Mouse (Mus musculus): Measurements from ENCODE around the gene Il1b. TPM values are rescaled to one million over a fixed set of nuclear protein-coding genes. Genes with fewer than 3 reads are reported as not detected.

Il1b gene
- polyA plus RNA-seq, 1 experiment from 2014 or later = 0.42 TPM

GRCm38 (mm10) chr2:129383512-129384271 lies 12.8 kb upstream of the Il1b start:
- no peak overlapping the region for H3K4me3 ChIP-seq (ENCODE audit: low read depth, low read length)
- H3K36me3 ChIP-seq (ENCODE audit: control insufficient read depth, insufficient read depth) = no peaks in the 10 kb centered on the region
- H3K9ac ChIP-seq (ENCODE audit: low read depth, low read length) = no peak overlapping the region
- 69% methylated on average over 8 of the region's 8 CpGs for whole genome bisulfite sequencing (ENCODE audit: insufficient replicate concordance)
- no peak overlapping the region for H3K4me2 ChIP-seq (ENCODE audit: low read depth, low read length)
- peak; percentile 63 for ATAC-seq (ENCODE audit: low read depth)
- no peak overlapping the region for H3K27ac ChIP-seq (ENCODE audit: low read length)
- H3K4me1 ChIP-seq (ENCODE audit: control insufficient read depth, low read depth, low read length) = no peaks in the 10 kb centered on the region
- H3K9me3 ChIP-seq (replicated peaks; ENCODE audit: control insufficient read depth, low read length) = no peaks in the 10 kb centered on the region
- no peaks in the 10 kb centered on the region for H3K27me3 ChIP-seq (ENCODE audit: control insufficient read depth, insufficient read depth, low read depth, low read length)

GRCm38 (mm10) chr2:129380746-129381474 lies 10.0 kb upstream of the Il1b start:
- no peak overlapping the region for H3K27ac ChIP-seq (ENCODE audit: low read length)
- H3K9me3 ChIP-seq (replicated peaks; ENCODE audit: control insufficient read depth, low read length) = no peaks in the 10 kb centered on the region
- H3K36me3 ChIP-seq (ENCODE audit: control insufficient read depth, insufficient read depth) = no peaks in the 10 kb centered on the region
- no peak overlapping the region for H3K9ac ChIP-seq (ENCODE audit: low read depth, low read length)
- no peak for ATAC-seq (ENCODE audit: low read depth)
- H3K4me2 ChIP-seq (ENCODE audit: low read depth, low read length) = no peak overlapping the region
- H3K4me1 ChIP-seq (ENCODE audit: control insufficient read depth, low read depth, low read length) = no peaks in the 10 kb centered on the region
- WGBS (ENCODE audit: insufficient replicate concordance) = 38% methylated on average over 5 of the region's 5 CpGs
- no peaks in the 10 kb centered on the region for H3K27me3 ChIP-seq (ENCODE audit: control insufficient read depth, insufficient read depth, low read depth, low read length)
- H3K4me3 ChIP-seq (ENCODE audit: low read depth, low read length) = no peak overlapping the region

- no peak overlapping the region for H3K4me2 ChIP-seq (ENCODE audit: low read depth, low read length)
- no peak for ATAC-seq (ENCODE audit: low read depth)
- no peak overlapping the region for H3K9ac ChIP-seq (ENCODE audit: low read depth, low read length)
- H3K27ac ChIP-seq (ENCODE audit: low read length) = no peak overlapping the region
- H3K9me3 ChIP-seq (replicated peaks; ENCODE audit: control insufficient read depth, low read length) = no peaks in the 10 kb centered on the region
- no peak overlapping the region for H3K4me3 ChIP-seq (ENCODE audit: low read depth, low read length)
- no peaks in the 10 kb centered on the region for H3K36me3 ChIP-seq (ENCODE audit: control insufficient read depth, insufficient read depth)
- no peaks in the 10 kb centered on the region for H3K4me1 ChIP-seq (ENCODE audit: control insufficient read depth, low read depth, low read length)
- WGBS (ENCODE audit: insufficient replicate concordance) = 56% methylated on average over 5 of the region's 5 CpGs
- no peaks in the 10 kb centered on the region for H3K27me3 ChIP-seq (ENCODE audit: control insufficient read depth, insufficient read depth, low read depth, low read length)
Observed at GRCm38 (mm10) chr2:129380211-129380610, 9.3 kb upstream of the Il1b start.

- WGBS (ENCODE audit: insufficient replicate concordance) = 22% methylated on average over 4 of the region's 4 CpGs
- no peak for ATAC-seq (ENCODE audit: low read depth)
- no peaks in the 10 kb centered on the region for H3K27me3 ChIP-seq (ENCODE audit: control insufficient read depth, insufficient read depth, low read depth, low read length)
- no peaks in the 10 kb centered on the region for H3K9me3 ChIP-seq (replicated peaks; ENCODE audit: control insufficient read depth, low read length)
- H3K9ac ChIP-seq (ENCODE audit: low read depth, low read length) = no peak overlapping the region
- peaks cover 5% of the 10 kb centered on the region; the same call in 1 of the 2 replicates for H3K4me1 ChIP-seq (ENCODE audit: control insufficient read depth, low read depth, low read length)
- H3K4me2 ChIP-seq (ENCODE audit: low read depth, low read length) = no peak overlapping the region
- no peak overlapping the region for H3K27ac ChIP-seq (ENCODE audit: low read length)
- H3K36me3 ChIP-seq (ENCODE audit: control insufficient read depth, insufficient read depth) = no peaks in the 10 kb centered on the region
- no peak overlapping the region for H3K4me3 ChIP-seq (ENCODE audit: low read depth, low read length)
Observed at GRCm38 (mm10) chr2:129373307-129373706, 2.4 kb upstream of the Il1b start.

GRCm38 (mm10) chr2:129369615-129370014 lies 1.3 kb downstream of the Il1b start:
- Histone ChIP-seq H3K9ac (ENCODE audit: low read depth, low read length) (no peak overlapping the region), H3K27me3 (ENCODE audit: control insufficient read depth, insufficient read depth, low read depth, low read length) (no peaks in the 10 kb centered on the region)
- WGBS (ENCODE audit: insufficient replicate concordance) = 36% methylated on average over 3 of the region's 3 CpGs

GRCm38 (mm10) chr2:129368795-129369194 lies 2.1 kb downstream of the Il1b start:
- no peak overlapping the region for H3K4me2 ChIP-seq (ENCODE audit: low read depth, low read length)
- no peak for ATAC-seq (ENCODE audit: low read depth)
- 72% methylated on average over 5 of the region's 5 CpGs for WGBS (ENCODE audit: insufficient replicate concordance)
- no peaks in the 10 kb centered on the region for H3K36me3 ChIP-seq (ENCODE audit: control insufficient read depth, insufficient read depth)
- H3K4me3 ChIP-seq (ENCODE audit: low read depth, low read length) = no peak overlapping the region
- no peaks in the 10 kb centered on the region for H3K27me3 ChIP-seq (ENCODE audit: control insufficient read depth, insufficient read depth, low read depth, low read length)
- no peak overlapping the region for H3K9ac ChIP-seq (ENCODE audit: low read depth, low read length)
- H3K9me3 ChIP-seq (replicated peaks; ENCODE audit: control insufficient read depth, low read length) = no peaks in the 10 kb centered on the region
- H3K27ac ChIP-seq (ENCODE audit: low read length) = no peak overlapping the region
- peaks cover 5% of the 10 kb centered on the region; the same call in 1 of the 2 replicates for H3K4me1 ChIP-seq (ENCODE audit: control insufficient read depth, low read depth, low read length)

More at GRCm38 (mm10) chr2:129369615-129370014, 1.3 kb downstream of the Il1b start:
- peak; percentile 47; the same call in 1 of the 2 replicates for ATAC-seq (ENCODE audit: low read depth)
- no peaks in the 10 kb centered on the region for H3K36me3 ChIP-seq (ENCODE audit: control insufficient read depth, insufficient read depth)
- H3K4me3 ChIP-seq (ENCODE audit: low read depth, low read length) = no peak overlapping the region
- H3K27ac ChIP-seq (ENCODE audit: low read length) = no peak overlapping the region
- no peaks in the 10 kb centered on the region for H3K9me3 ChIP-seq (replicated peaks; ENCODE audit: control insufficient read depth, low read length)
- H3K4me1 ChIP-seq (ENCODE audit: control insufficient read depth, low read depth, low read length) = peaks cover 5% of the 10 kb centered on the region; the same call in 1 of the 2 replicates
- H3K4me2 ChIP-seq (ENCODE audit: low read depth, low read length) = no peak overlapping the region

- H3K27me3 ChIP-seq (ENCODE audit: control insufficient read depth, insufficient read depth, low read depth, low read length) = no peaks in the 10 kb centered on the region
- H3K9me3 ChIP-seq (replicated peaks; ENCODE audit: control insufficient read depth, low read length) = no peaks in the 10 kb centered on the region
- ATAC-seq (ENCODE audit: low read depth) = no peak
- WGBS (ENCODE audit: insufficient replicate concordance) = 19% methylated on average over 2 of the region's 2 CpGs
- H3K9ac ChIP-seq (ENCODE audit: low read depth, low read length) = no peak overlapping the region
- H3K36me3 ChIP-seq (ENCODE audit: control insufficient read depth, insufficient read depth) = no peaks in the 10 kb centered on the region
- H3K4me1 ChIP-seq (ENCODE audit: control insufficient read depth, low read depth, low read length) = peaks cover 5% of the 10 kb centered on the region; the same call in 1 of the 2 replicates
- H3K4me3 ChIP-seq (ENCODE audit: low read depth, low read length) = no peak overlapping the region
- H3K4me2 ChIP-seq (ENCODE audit: low read depth, low read length) = no peak overlapping the region
- H3K27ac ChIP-seq (ENCODE audit: low read length) = no peak overlapping the region
Observed at GRCm38 (mm10) chr2:129368106-129368505, 2.8 kb downstream of the Il1b start.

GRCm38 (mm10) chr2:129367246-129367645 lies 3.7 kb downstream of the Il1b start:
- no peaks in the 10 kb centered on the region for H3K36me3 ChIP-seq (ENCODE audit: control insufficient read depth, insufficient read depth)
- no peaks in the 10 kb centered on the region for H3K27me3 ChIP-seq (ENCODE audit: control insufficient read depth, insufficient read depth, low read depth, low read length)
- no peak for ATAC-seq (ENCODE audit: low read depth)
- H3K4me3 ChIP-seq (ENCODE audit: low read depth, low read length) = no peak overlapping the region
- no peak overlapping the region for H3K27ac ChIP-seq (ENCODE audit: low read length)
- WGBS (ENCODE audit: insufficient replicate concordance) = 58% methylated on average over 5 of the region's 5 CpGs
- no peaks in the 10 kb centered on the region for H3K9me3 ChIP-seq (replicated peaks; ENCODE audit: control insufficient read depth, low read length)
- H3K9ac ChIP-seq (ENCODE audit: low read depth, low read length) = no peak overlapping the region
- peaks cover 5% of the 10 kb centered on the region; the same call in 1 of the 2 replicates for H3K4me1 ChIP-seq (ENCODE audit: control insufficient read depth, low read depth, low read length)
- no peak overlapping the region for H3K4me2 ChIP-seq (ENCODE audit: low read depth, low read length)

All from liver, embryonic 16.5 days (tissue).